Mouse (Mus musculus) ES-CJ7 (cell line): ENCODE measurements around the gene Irx3.
A peak's percentile ranks its signal among the peaks of the same experiment; 100 is the strongest.

Experiments
- DNase-seq: peaks from one replicate; pipeline ENCODE4 v3.0.0; 2011; ENCODE audit warnings: low read depth, low spot score

The Irx3 gene

GRCm38 (mm10) chr8:91801241-91801811, 541 bp downstream of the Irx3 start:
- DNase-seq, result peak; percentile 86

GRCm38 (mm10) chr8:91800523-91801240, 1.2 kb downstream of the Irx3 start:
- DNase-seq, result peak; percentile 27

- peak; percentile 30 for DNase-seq
Observed at GRCm38 (mm10) chr8:91799681-91800522, 2.0 kb downstream of the Irx3 start.

GRCm38 (mm10) chr8:91799016-91799581, 2.8 kb downstream of the Irx3 start:
- DNase-seq, result no peak

GRCm38 (mm10) chr8:91797626-91798271, 4.1 kb downstream of the Irx3 start:
- DNase-seq, result peak; percentile 77

- DNase-seq, result no peak
Observed at GRCm38 (mm10) chr8:91793846-91794245, 8.0 kb downstream of the Irx3 start.

GRCm38 (mm10) chr8:91787194-91787895, 14.5 kb downstream of the Irx3 start:
- DNase-seq, result no peak

GRCm38 (mm10) chr8:91782940-91783339, 18.9 kb downstream of the Irx3 start:
- no peak for DNase-seq

- DNase-seq, result no peak
Observed at GRCm38 (mm10) chr8:91782201-91782600, 19.7 kb downstream of the Irx3 start.

GRCm38 (mm10) chr8:91780648-91781047, 21.2 kb downstream of the Irx3 start:
- no peak for DNase-seq

- no peak for DNase-seq
Observed at GRCm38 (mm10) chr8:91768857-91769256, 33.0 kb downstream of the Irx3 start.

GRCm38 (mm10) chr8:91765411-91766034, 36.3 kb downstream of the Irx3 start:
- no peak for DNase-seq

GRCm38 (mm10) chr8:91755566-91755965, 46.3 kb downstream of the Irx3 start:
- no peak for DNase-seq

GRCm38 (mm10) chr8:91755062-91755461, 46.8 kb downstream of the Irx3 start:
- no peak for DNase-seq

GRCm38 (mm10) chr8:91750794-91751125, 51.1 kb downstream of the Irx3 start:
- DNase-seq, result no peak

- no peak for DNase-seq
Observed at GRCm38 (mm10) chr8:91750096-91750793, 51.6 kb downstream of the Irx3 start.

- no peak for DNase-seq
Observed at GRCm38 (mm10) chr8:91749412-91749811, 52.5 kb downstream of the Irx3 start.
